In genomic region chr11:31369648-31370286, GRCm38 (mm10) we compare ENCODE assay signal across 8 mouse cellular contexts. TPM values are rescaled to one million over a fixed set of nuclear protein-coding genes. Genes with fewer than 3 reads are reported as not detected.
DNase-seq lines count a peak whose midpoint lies in the region; ATAC-seq and TF ChIP-seq lines count a peak whose summit lies in the region.

Gene Stc2 (minus strand): TSS chr11:31370074.

- peak within 1 kb of the TSS; percentile 94 for H3K4me2 ChIP-seq in intestine, postnatal 0 days (replicated peaks; ENCODE audit: low read depth)
- H3K4me2 ChIP-seq in limb, embryonic 12.5 days, result peak within 1 kb of the TSS; percentile 98
- H3K4me2 ChIP-seq in midbrain, embryonic 16.5 days (ENCODE audit: low read length), result peak within 1 kb of the TSS; percentile 100

- peak; percentile 50 to 59 for DNase-seq in cerebellum, postnatal 25 days
- no peak for DNase-seq in cerebellum, adult 9-11 months
- peak; percentile 89 for DNase-seq in embryo, embryonic 11 days

- peak within 1 kb of the TSS; percentile 56 for H3K4me3 ChIP-seq in intestine, postnatal 0 days (ENCODE audit: low read depth, low read length)
- H3K4me3 ChIP-seq in limb, embryonic 12.5 days (replicated peaks), result peak within 1 kb of the TSS; percentile 55
- H3K4me3 ChIP-seq in midbrain, embryonic 16.5 days (ENCODE audit: low read depth, low read length), result peak within 1 kb of the TSS; percentile 73
- H3K4me3 ChIP-seq in testis, adult 2 months (ENCODE audit: control insufficient read depth, low read depth, low read length), result peak within 1 kb of the TSS; percentile 71

- peak within 1 kb of the TSS; percentile 48 for H3K9ac ChIP-seq in intestine, postnatal 0 days (ENCODE audit: low read depth, low read length)
- H3K9ac ChIP-seq in limb, embryonic 12.5 days (replicated peaks), result peak within 1 kb of the TSS; percentile 53
- H3K9ac ChIP-seq in midbrain, embryonic 16.5 days (ENCODE audit: low read depth, low read length), result peak within 1 kb of the TSS; percentile 73

- H3K36me3 ChIP-seq in intestine, postnatal 0 days (ENCODE audit: control insufficient read depth, insufficient read depth), result 0 out of 2 replicates have a peak, but pooled peaks cover 3% of the 10 kb centered on the region
- H3K36me3 ChIP-seq in limb, embryonic 12.5 days, result no peaks in the 10 kb centered on the region
- H3K36me3 ChIP-seq in midbrain, embryonic 16.5 days (ENCODE audit: control insufficient read depth, insufficient read depth, low read length), result no peaks in the 10 kb centered on the region
- H3K36me3 ChIP-seq in testis, adult 2 months (ENCODE audit: control insufficient read depth, insufficient read depth, low read length), result no peaks in the 10 kb centered on the region

- no peak for TF ChIP-seq POLR2A in testis, adult 2 months (IDR thresholded peaks at IDR 0.05; ENCODE audit: control insufficient read depth, low read depth, low read length)

- WGBS in intestine, postnatal 0 days, result under 1% methylated on average over 51 of the region's 51 CpGs
- under 1% methylated on average over 51 of the region's 51 CpGs for WGBS in limb, embryonic 12.5 days
- under 1% methylated on average over 51 of the region's 51 CpGs for WGBS in midbrain, embryonic 16.5 days

- no peak for TF ChIP-seq CTCF in intestine, postnatal 0 days (IDR thresholded peaks at IDR 0.05; ENCODE audit: low read depth)
- no peak for TF ChIP-seq CTCF in testis, adult 2 months (IDR thresholded peaks at IDR 0.05; ENCODE audit: control insufficient read depth, insufficient read depth, insufficient replicate concordance, low read depth, low read length)

- H3K4me1 ChIP-seq in intestine, postnatal 0 days (replicated peaks; ENCODE audit: control insufficient read depth, insufficient read depth, low read length), result peaks cover 3% of the 10 kb centered on the region; the same call in 1 of the 2 replicates
- H3K4me1 ChIP-seq in limb, embryonic 12.5 days (replicated peaks), result peaks cover 27% of the 10 kb centered on the region
- H3K4me1 ChIP-seq in midbrain, embryonic 16.5 days (ENCODE audit: control insufficient read depth, insufficient read depth, low read length), result peaks cover 16% of the 10 kb centered on the region
- H3K4me1 ChIP-seq in testis, adult 2 months (ENCODE audit: control insufficient read depth, insufficient read depth, low read length), result peaks cover 3% of the 10 kb centered on the region; the same call in 1 of the 2 replicates

- ATAC-seq in granulocyte monocyte progenitor cell, adult 5-6 weeks (replicated peaks; ENCODE audit: poor library complexity, severe bottlenecking), result peak; percentile 28
- ATAC-seq in intestine, postnatal 0 days, result peak; percentile 59
- peak; percentile 75 for ATAC-seq in limb, embryonic 12.5 days (ENCODE audit: insufficient number of reproducible peaks, insufficient read depth, low FRiP score, low TSS enrichment, low read depth)
- ATAC-seq in midbrain, embryonic 16.5 days, result peak; percentile 90

- H3K27me3 ChIP-seq in intestine, postnatal 0 days (replicated peaks; ENCODE audit: control insufficient read depth, insufficient read depth, low read length), result peaks cover 8% of the 10 kb centered on the region; the same call in 1 of the 2 replicates
- H3K27me3 ChIP-seq in limb, embryonic 12.5 days, result peaks cover 80% of the 10 kb centered on the region
- H3K27me3 ChIP-seq in midbrain, embryonic 16.5 days (ENCODE audit: control insufficient read depth, insufficient read depth, low read depth, low read length), result peaks cover 20% of the 10 kb centered on the region
- no peaks in the 10 kb centered on the region for H3K27me3 ChIP-seq in testis, adult 2 months (ENCODE audit: control insufficient read depth, insufficient read depth, low read length)

- no peaks in the 10 kb centered on the region for H3K9me3 ChIP-seq in intestine, postnatal 0 days (ENCODE audit: control insufficient read depth)
- H3K9me3 ChIP-seq in limb, embryonic 12.5 days, result no peaks in the 10 kb centered on the region
- H3K9me3 ChIP-seq in midbrain, embryonic 16.5 days (replicated peaks; ENCODE audit: control insufficient read depth, low read length, poor library complexity, severe bottlenecking), result no peaks in the 10 kb centered on the region

- 0 out of 2 replicates have a peak within 1 kb of the TSS, but pooled peaks have one; percentile 21 for H3K27ac ChIP-seq in intestine, postnatal 0 days (ENCODE audit: low read depth, low read length)
- H3K27ac ChIP-seq in limb, embryonic 12.5 days, result no peak within 1 kb of the TSS
- peak within 1 kb of the TSS; percentile 38; the same call in 1 of the 2 replicates for H3K27ac ChIP-seq in midbrain, embryonic 16.5 days (ENCODE audit: low read length)
- H3K27ac ChIP-seq in testis, adult 2 months (ENCODE audit: control insufficient read depth, insufficient read depth, low read depth, low read length), result no peak within 1 kb of the TSS

RNA-seq across cellular contexts. Expression of gene Stc2, which starts in this region (rescaled TPM):
- not detected in 2 replicates for total RNA-seq in granulocyte monocyte progenitor cell, adult 5-6 weeks (2014; fragmentation: Nextera tagmentation)
- total RNA-seq in granulocyte monocyte progenitor cell, adult 5-6 weeks (2017), result 0.26 and 0.41 TPM in 2 replicates
- polyA plus RNA-seq in intestine, postnatal 0 days (2015; fragmentation: Nextera tagmentation; extraction: Ambion mirVana), result 8.8 and 9.4 TPM in 2 replicates
- polyA plus RNA-seq in limb, embryonic 12.5 days (2016; fragmentation: Nextera tagmentation; extraction: Ambion mirVana), result 1.3 and 1.8 TPM in 2 replicates
- polyA plus RNA-seq in midbrain, embryonic 16.5 days (2015; fragmentation: Nextera tagmentation; extraction: Ambion mirVana), result 1.1 and 1.4 TPM in 2 replicates
- polyA plus RNA-seq in testis, adult 2 months (2012; rRNA removed), result 0.65 and 0.77 TPM in 2 replicates

Comparison
In these comparisons a context has a peak if more than half of its experiments do, and no peak if none do; other contexts are left out.
1. Peak in ATAC-seq in granulocyte monocyte progenitor cell, adult 5-6 weeks; RNA of the gene not detected or under 1 TPM.
2. ATAC-seq: peak in every context shown above with its lines; median percentile 90 in midbrain, embryonic 16.5 days; 75 in limb, embryonic 12.5 days; 59 in intestine, postnatal 0 days; 28 in granulocyte monocyte progenitor cell, adult 5-6 weeks.
3. H3K27ac ChIP-seq: peak in intestine, postnatal 0 days (single experiment) and midbrain, embryonic 16.5 days (single experiment); none in limb, embryonic 12.5 days (single experiment) and testis, adult 2 months (single experiment).
4. Peak in every context shown above with its lines, with median percentiles within 50 percentile points of each other: H3K4me2 ChIP-seq, H3K4me3 ChIP-seq and H3K9ac ChIP-seq.